Mouse (Mus musculus) thymus, adult 2 months (tissue): ENCODE measurements around the gene Cabp2. TPM values are rescaled to one million over a fixed set of nuclear protein-coding genes. Genes with fewer than 3 reads are reported as not detected.
"Not testable (repeated sequence)": the region's sequence is repeated elsewhere in the genome, so short reads cannot be mapped to it uniquely, and the experiment has no call there.

Source experiments
- DNase-seq: peaks from one replicate; pipeline ENCODE4 v3.0.0; 2021
- H3K27ac ChIP-seq: fragments of 200-500 bp; 2 replicates; pipeline ENCODE4 v1.5.1; 2012; ENCODE audit warnings: low read length, control low read depth; ENCODE audit not compliant: control insufficient read depth, insufficient read depth
- H3K27me3 ChIP-seq: fragments of 200-500 bp; 2 replicates; pipeline ENCODE4 v1.6.1; 2012; ENCODE audit warnings: mild to moderate bottlenecking, low read length, moderate library complexity, mixed read lengths; ENCODE audit not compliant: control insufficient read depth, insufficient read depth
- H3K36me3 ChIP-seq: fragments of 200-500 bp; 2 replicates; pipeline ENCODE4 v1.6.1; 2012; ENCODE audit warnings: mild to moderate bottlenecking, low read length, moderate library complexity; ENCODE audit not compliant: control insufficient read depth, insufficient read depth
- H3K4me1 ChIP-seq: fragments of 200-500 bp; replicated peaks from 2 replicates; pipeline ENCODE4 v1.6.1; 2012; ENCODE audit warnings: low read length; ENCODE audit not compliant: control insufficient read depth, insufficient read depth
- H3K4me3 ChIP-seq: fragments of 200-500 bp; 2 replicates; pipeline ENCODE4 v1.5.1; 2012; ENCODE audit warnings: mild to moderate bottlenecking, low read length, control low read depth, moderate library complexity; ENCODE audit not compliant: control insufficient read depth, insufficient read depth
- CTCF ChIP-seq: fragments of 200-500 bp; IDR thresholded peaks from 2 replicates; pipeline ENCODE4 v1.5.1; 2012; ENCODE audit warnings: mild to moderate bottlenecking, control low read depth, low read length, moderate library complexity, borderline replicate concordance; ENCODE audit not compliant: control insufficient read depth, poor library complexity, insufficient read depth; ENCODE audit errors: extremely low read depth
- POLR2A ChIP-seq: fragments of 200-500 bp; IDR thresholded peaks from 2 replicates; pipeline ENCODE4 v1.6.1; 2012; ENCODE audit warnings: mild to moderate bottlenecking, low read length, control low read depth, moderate library complexity; ENCODE audit not compliant: control insufficient read depth, poor library complexity, insufficient read depth; ENCODE audit errors: extremely low read depth
- WGBS: fragments of 180-500 bp; shearing (Covaris S2); methylation state at CpG from one replicate; pipeline ENCODE4 v1.1.7; 2018; 5-methylcytosine and 5-hydroxymethylcytosine counted together
- polyA plus RNA-seq: library from polyadenylated mRNA; depleted of rRNA; stranded (reverse); fragments of >200 nt; gene quantifications from 2 replicates; pipeline ENCODE4 v1.2.3, GENCODE M21; 2012; rRNA removed

Cabp2 gene
- polyA plus RNA-seq, result 0.42 TPM in 1 of 2 replicates, not detected in the other

DNA sequence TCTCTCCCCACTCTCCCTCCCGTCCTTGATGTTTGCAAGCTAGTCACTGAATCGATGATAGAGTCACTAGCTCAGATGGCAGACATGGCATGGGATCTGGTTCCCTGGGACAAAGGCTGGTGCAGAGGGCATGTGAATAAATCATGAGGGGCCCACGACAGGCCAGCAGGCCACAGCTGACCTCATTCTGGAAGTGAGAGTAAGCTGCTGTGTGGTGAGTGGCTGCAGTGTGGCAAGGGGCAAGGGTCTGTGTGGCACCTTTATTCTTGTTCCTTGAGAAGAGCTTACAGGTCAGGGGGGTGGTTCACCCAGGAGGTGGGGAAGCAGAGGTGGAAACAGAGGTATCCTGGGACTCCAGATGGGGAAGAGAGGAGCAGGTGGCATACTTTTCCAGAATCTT is at the start of gene Cabp2:
Gene Cabp2, plus strand, starts transcription at position 185 of the 400 bp plus-strand sequence.
- WGBS, result 86% methylated on average over 3 of the region's 3 CpGs
- H3K4me1 ChIP-seq, result no peaks in the 10 kb centered on the region
- no peaks in the 10 kb centered on the region for H3K36me3 ChIP-seq
- H3K27ac ChIP-seq, result no peak within 1 kb of the TSS
- TF ChIP-seq CTCF (no peak), POLR2A (no peak)
- no peaks in the 10 kb centered on the region for H3K27me3 ChIP-seq
- DNase-seq, result no peak
- no peak within 1 kb of the TSS for H3K4me3 ChIP-seq

DNA sequence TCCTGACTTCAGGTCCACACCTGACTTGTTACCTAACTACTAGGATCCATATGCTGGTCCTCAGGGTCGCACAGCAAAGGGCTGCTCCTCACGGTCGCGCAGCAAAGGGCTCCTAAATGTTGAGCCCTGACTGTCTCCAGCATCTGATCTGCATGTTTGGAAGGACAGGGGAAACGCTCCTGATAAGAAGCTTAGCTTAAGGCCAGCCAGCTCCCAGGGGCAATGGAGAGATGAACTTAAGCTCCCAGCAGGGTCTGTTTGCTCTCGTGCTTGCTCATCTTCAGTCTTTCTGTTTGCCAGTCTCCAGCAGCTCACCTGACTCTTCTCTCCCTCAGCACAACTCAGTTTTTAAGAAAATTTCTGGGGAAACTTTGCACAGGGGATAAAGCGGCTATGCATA is 48.7 kb upstream of the Cabp2 start:
- Histone ChIP-seq H3K27ac (no peak overlapping the region), H3K4me1 (peaks cover 11% of the 10 kb centered on the region; the same call in 1 of the 2 replicates), H3K36me3 (no peaks in the 10 kb centered on the region), H3K27me3 (no peaks in the 10 kb centered on the region), H3K4me3 (no peak overlapping the region)
- TF ChIP-seq CTCF (no peak), POLR2A (no peak)
- 89% methylated on average over 7 of the region's 7 CpGs for WGBS
- no peak for DNase-seq

DNA sequence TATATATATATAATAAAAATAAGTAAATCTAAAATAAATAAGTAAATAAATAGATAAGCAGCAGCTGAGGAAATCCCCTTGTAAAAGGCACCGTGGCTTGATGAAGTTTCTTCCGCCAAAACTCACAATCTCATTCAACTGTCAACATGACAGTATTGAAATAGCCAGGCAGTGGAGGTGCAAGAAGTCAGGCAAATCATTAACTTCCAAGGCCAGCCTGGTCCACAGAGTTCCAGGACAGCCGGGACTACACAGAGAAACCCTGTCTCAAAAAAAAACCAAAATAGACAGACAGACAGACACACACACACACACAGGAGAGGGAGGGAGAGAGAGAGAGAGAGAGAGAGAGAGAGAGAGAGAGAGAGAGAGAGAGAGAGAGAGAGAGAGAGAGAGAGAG is 48.1 kb upstream of the Cabp2 start:
- Histone ChIP-seq H3K27ac (no peak overlapping the region), H3K4me1 (peaks cover 12% of the 10 kb centered on the region), H3K27me3 (no peaks in the 10 kb centered on the region), H3K4me3 (no peak overlapping the region), H3K36me3 (no peaks in the 10 kb centered on the region)
- TF ChIP-seq POLR2A (no peak), CTCF (no peak)
- 90% methylated on average over 3 of the region's 3 CpGs for WGBS
- DNase-seq, result no peak

DNA sequence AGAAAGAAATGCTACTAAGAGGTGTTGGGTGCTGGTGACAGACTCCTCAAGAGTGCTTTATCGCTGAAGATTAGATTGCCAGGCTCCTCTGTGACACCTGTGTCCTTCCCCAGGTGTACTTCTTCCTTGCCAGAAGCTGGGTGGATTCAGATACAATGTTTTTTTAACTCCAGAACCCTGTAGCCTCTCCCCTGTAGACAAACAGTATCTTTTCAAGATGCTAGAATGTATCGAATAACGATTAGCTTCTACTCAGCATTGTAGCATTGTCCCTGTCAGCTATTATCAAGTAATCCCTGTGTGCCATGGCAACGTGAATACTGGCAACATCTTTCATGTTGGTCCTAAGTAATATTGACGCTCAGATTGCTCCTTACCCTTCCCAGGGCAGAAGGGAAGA is 47.6 kb upstream of the Cabp2 start:
- Histone ChIP-seq H3K36me3 (no peaks in the 10 kb centered on the region), H3K27ac (no peak overlapping the region), H3K27me3 (no peaks in the 10 kb centered on the region), H3K4me3 (no peak overlapping the region), H3K4me1 (peaks cover 13% of the 10 kb centered on the region)
- TF ChIP-seq POLR2A, result no peak
- TF ChIP-seq CTCF, result no peak
- DNase-seq, result no peak
- WGBS, result 83% methylated on average over 5 of the region's 5 CpGs

DNA sequence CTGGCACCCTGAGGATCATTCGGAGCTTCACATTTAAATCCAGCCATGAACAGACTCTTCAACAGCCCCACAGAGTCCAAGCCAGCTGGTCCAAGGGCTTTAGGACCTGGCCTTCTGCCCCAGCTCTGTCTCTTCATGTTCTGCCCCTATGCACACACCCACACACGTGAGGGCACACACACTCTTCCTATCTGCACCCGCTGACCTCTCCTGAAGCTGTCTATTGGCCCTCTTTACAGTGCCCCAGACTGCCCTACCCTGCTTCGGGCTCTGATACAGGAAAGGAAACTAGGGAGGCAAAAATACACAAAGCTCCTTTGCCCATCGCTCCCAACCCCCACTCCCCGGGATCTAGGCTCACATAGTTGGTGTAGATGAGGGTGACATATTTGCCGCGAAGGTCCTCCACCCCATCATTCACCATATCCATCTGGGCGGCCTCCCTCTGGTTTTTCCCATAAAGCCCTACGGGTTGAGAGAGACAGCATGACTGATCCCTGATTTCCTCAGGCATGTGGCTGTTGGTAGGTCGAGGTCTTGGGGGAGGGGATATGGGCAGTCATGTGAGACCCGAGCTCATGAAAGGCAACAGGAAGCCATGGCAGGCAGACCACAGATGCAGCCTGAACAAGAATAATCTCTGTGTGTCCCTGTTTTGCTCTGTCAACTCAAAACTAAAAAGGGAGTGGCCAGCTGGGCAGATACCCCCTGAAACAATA is 44.9 kb upstream of the Cabp2 start:
- Histone ChIP-seq H3K27ac (no peak overlapping the region), H3K36me3 (no peaks in the 10 kb centered on the region), H3K4me3 (no peak overlapping the region), H3K4me1 (peaks cover 16% of the 10 kb centered on the region), H3K27me3 (no peaks in the 10 kb centered on the region)
- DNase-seq, result no peak
- WGBS, result 75% methylated on average over 12 of the region's 12 CpGs
- TF ChIP-seq POLR2A, result no peak
- no peak for TF ChIP-seq CTCF

DNA sequence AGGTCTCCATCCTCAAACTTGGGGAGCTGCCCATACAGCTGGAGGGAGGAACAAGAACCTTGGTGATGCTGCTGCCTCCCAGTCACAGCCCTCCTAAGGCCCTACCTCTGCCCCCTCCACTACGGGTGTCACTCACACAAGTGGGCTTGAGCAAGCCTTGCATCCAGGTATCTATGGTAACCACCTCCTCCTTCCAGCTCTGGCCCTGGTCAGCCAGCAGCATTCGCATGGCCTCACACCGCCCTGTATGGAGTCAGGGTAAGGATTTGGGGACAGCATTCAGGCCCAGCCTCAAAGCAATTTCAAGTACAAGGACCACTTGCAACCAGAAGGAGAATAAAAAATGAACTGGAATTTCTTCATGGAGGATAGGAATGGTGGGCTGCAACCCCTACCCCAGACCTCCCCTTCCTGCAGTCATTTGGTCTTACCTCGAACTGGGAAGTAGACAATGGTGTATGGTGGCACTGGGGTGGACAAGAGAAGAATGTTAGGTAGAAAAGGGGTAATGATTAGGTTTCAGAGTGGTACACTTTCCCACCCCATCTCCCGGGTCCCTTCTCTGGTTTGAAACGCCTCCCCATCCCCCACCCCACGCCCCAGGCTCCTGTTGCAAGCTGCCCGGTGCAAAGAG is 44.1 kb upstream of the Cabp2 start:
- Histone ChIP-seq H3K4me1 (peaks cover 16% of the 10 kb centered on the region), H3K4me3 (peak overlapping the region; percentile 61)
- DNase-seq, H3K36me3 ChIP-seq, H3K27me3 ChIP-seq, H3K27ac ChIP-seq: not testable (repeated sequence)
- 27% methylated on average over 7 of the region's 8 CpGs for WGBS

DNA sequence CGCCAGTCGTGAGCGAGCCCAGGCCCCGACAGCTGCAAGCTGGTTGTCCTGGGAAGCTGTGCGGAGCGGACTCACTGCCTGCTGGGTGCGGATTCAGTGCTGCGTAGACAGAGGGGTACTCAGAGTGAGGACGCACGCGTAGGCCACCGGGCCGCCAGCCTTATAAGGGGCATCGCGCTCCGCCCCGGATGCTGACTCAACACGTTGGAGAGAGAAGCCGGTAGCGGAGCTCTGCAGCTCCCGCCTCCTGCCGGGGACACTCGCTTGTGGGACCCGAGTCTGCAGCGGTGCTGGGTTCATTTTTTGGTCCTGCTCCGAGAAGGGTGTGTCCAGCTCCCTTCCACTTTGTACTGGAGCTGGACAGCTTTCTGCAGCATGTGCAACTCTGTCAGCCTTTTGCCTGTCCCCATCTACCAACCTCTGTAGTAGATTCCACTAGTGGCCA is 43.6 kb upstream of the Cabp2 start, which contains the start of gene Gstp1:
Gene Gstp1, minus strand, starts transcription at position 198 of the 445 bp plus-strand sequence.
- peaks cover 16% of the 10 kb centered on the region for H3K4me1 ChIP-seq
- WGBS, result under 1% methylated on average over 26 of the region's 26 CpGs
- H3K36me3 ChIP-seq, result no peaks in the 10 kb centered on the region
- peak; percentile 88 for DNase-seq
- no peaks in the 10 kb centered on the region for H3K27me3 ChIP-seq
- TF ChIP-seq POLR2A, result peak; percentile 77
- TF ChIP-seq CTCF, result peak; percentile 27; the same call in 1 of the 2 replicates
- peak within 1 kb of the TSS; percentile 61 for H3K4me3 ChIP-seq
- H3K27ac ChIP-seq, result no peak within 1 kb of the TSS

DNA sequence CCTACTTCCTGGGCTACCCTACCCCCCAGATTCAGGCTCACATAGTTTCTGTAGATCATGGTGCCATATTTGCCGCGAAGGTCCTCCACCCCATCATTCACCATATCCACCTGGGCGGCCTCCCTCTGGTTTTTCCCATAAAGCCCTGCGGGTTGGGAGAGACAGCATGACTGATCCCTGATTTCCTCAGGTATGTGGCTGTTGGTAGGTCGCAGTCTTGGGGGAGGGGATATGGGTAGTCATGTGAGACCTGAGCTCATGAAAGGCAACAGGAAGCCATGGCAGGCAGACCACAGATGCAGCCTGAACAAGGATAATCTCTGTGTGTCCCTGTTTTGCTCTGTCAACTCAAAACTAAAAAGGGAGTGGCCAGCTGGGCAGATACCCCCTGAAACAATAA is 40.4 kb upstream of the Cabp2 start:
- not testable (repeated sequence) for H3K27me3 ChIP-seq, H3K36me3 ChIP-seq, DNase-seq, H3K4me3 ChIP-seq, H3K27ac ChIP-seq
- WGBS, result 82% methylated on average over 5 of the region's 5 CpGs
- H3K4me1 ChIP-seq, result peaks cover 18% of the 10 kb centered on the region

DNA sequence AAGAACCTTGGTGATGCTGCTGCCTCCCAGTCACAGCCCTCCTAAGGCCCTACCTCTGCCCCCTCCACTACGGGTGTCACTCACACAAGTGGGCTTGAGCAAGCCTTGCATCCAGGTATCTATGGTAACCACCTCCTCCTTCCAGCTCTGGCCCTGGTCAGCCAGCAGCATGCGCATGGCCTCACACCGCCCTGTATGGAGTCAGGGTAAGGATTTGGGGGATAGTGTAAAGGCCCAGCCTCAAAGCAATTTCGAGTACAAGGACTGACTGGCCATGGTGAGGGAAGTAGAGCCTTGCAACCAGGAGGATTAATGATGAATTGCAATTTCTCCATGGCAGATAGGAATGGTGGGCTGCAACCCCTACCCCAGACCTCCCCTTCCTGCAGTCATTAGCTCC is 39.9 kb upstream of the Cabp2 start:
- H3K36me3 ChIP-seq, H3K4me3 ChIP-seq, H3K27me3 ChIP-seq, DNase-seq, H3K27ac ChIP-seq: not testable (repeated sequence)
- peaks cover 15% of the 10 kb centered on the region for H3K4me1 ChIP-seq
- WGBS, result 99% methylated on average over 4 of the region's 4 CpGs
